8 mouse cellular contexts compared by ENCODE assay signal in genomic region chrX:101953787-101954491, GRCm38 (mm10).
DNase-seq lines count a peak whose midpoint lies in the region; ATAC-seq and TF ChIP-seq lines count a peak whose summit lies in the region.

No protein-coding gene starts in this region.

- no peaks in the 10 kb centered on the region for H3K36me3 ChIP-seq in hindbrain, embryonic 16.5 days (ENCODE audit: control insufficient read depth, insufficient read depth, low read length)

- H3K27me3 ChIP-seq in Patski, result peaks cover 8% of the 10 kb centered on the region
- H3K27me3 ChIP-seq in hindbrain, embryonic 16.5 days (replicated peaks; ENCODE audit: control insufficient read depth, insufficient read depth, low read length), result peaks cover 2% of the 10 kb centered on the region

- peak overlapping the region; percentile 64 for H3K9ac ChIP-seq in hindbrain, embryonic 16.5 days (ENCODE audit: low read depth, low read length)

- in situ Hi-C loops in Patski (cut with MboI; ENCODE audit: low pct_unique_long_range_greater_than_20kb), result no loop called here

- TF ChIP-seq CTCF in Patski (IDR thresholded peaks at IDR 0.05), result no peak

- H3K4me3 ChIP-seq in hindbrain, embryonic 16.5 days (ENCODE audit: low read length), result peak overlapping the region; percentile 40

- no peak overlapping the region for H3K27ac ChIP-seq in hindbrain, embryonic 16.5 days (ENCODE audit: low read depth, low read length)

- CTCF ChIA-PET in Patski (lab: Charles Lee), result interaction anchor here (0.7 to 3.1 kb wide), 10 partner anchors 10 to 117 kb away, joined by 3 to 8 read pairs (median 4); partner anchors contain the start of gene Rtl5

- 16% methylated on average over 28 of the region's 30 CpGs for WGBS in hindbrain, embryonic 16.5 days

- peak; percentile 97 for ATAC-seq in Patski
- ATAC-seq in hindbrain, embryonic 16.5 days, result peak; percentile 98

- DNase-seq in Patski (ENCODE audit: low read depth, low spot score), result peak; percentile 38
- peak; percentile 84 to 86 for DNase-seq in cerebellum, postnatal 14 days
- peak; percentile 87 for DNase-seq in gastrocnemius, adult 18-20 months (ENCODE audit: low spot score)
- DNase-seq in left cerebral cortex, adult 11 months (ENCODE audit: low spot score), result peak; percentile 70
- peak; percentile 88 for DNase-seq in lung, postnatal 36 days
- DNase-seq in retina, postnatal 1 day, result peak; percentile 92
- peak; percentile 90 for DNase-seq in thymus, postnatal 4 days

- no peaks in the 10 kb centered on the region for H3K4me1 ChIP-seq in hindbrain, embryonic 16.5 days (ENCODE audit: control insufficient read depth, insufficient read depth, low read depth, low read length)

- H3K9me3 ChIP-seq in hindbrain, embryonic 16.5 days (ENCODE audit: control insufficient read depth, low read length), result no peaks in the 10 kb centered on the region

- POLR2A ChIA-PET in Patski (lab: Charles Lee), result no interaction called here

- H3K4me2 ChIP-seq in hindbrain, embryonic 16.5 days (ENCODE audit: low read length), result peak overlapping the region; percentile 70

Comparison
In these comparisons a context has a peak if more than half of its experiments do, and no peak if none do; other contexts are left out.
1. DNase-seq: peak in every context shown above with its lines; median percentile 92 in retina, postnatal 1 day; 90 in thymus, postnatal 4 days; 88 in lung, postnatal 36 days; 87 in gastrocnemius, adult 18-20 months; 85 in cerebellum, postnatal 14 days; 70 in left cerebral cortex, adult 11 months; 38 in Patski.